Mouse (Mus musculus) neural tube, embryonic 12.5 days (tissue): ENCODE results near the gene R3hcc1l. TPM values are rescaled to one million over a fixed set of nuclear protein-coding genes. Genes with fewer than 3 reads are reported as not detected.

Experiments
- ATAC-seq: fragments of 200-750 bp; cut with Nextera tagmentation; 2 replicates; pipeline ENCODE4 v1.8.0; 2017; ENCODE audit warnings: low read depth, mild to moderate bottlenecking, moderate TSS enrichment, moderate library complexity; ENCODE audit not compliant: low FRiP score
- H3K27ac ChIP-seq: fragments of 300-500 bp; sonication (generic); 2 replicates; pipeline ENCODE4 v1.5.1; 2016
- H3K27me3 ChIP-seq: fragments of 300-500 bp; sonication (generic); replicated peaks from 2 replicates; pipeline ENCODE4 v1.6.1; 2016; ENCODE audit warnings: mild to moderate bottlenecking
- H3K36me3 ChIP-seq: fragments of 300-500 bp; sonication (generic); 2 replicates; pipeline ENCODE4 v1.6.1; 2016; ENCODE audit warnings: mild to moderate bottlenecking
- H3K4me1 ChIP-seq: fragments of 300-500 bp; sonication (generic); 2 replicates; pipeline ENCODE4 v1.6.1; 2016
- H3K4me2 ChIP-seq: fragments of 300-500 bp; sonication (generic); replicated peaks from 2 replicates; pipeline ENCODE4 v1.6.1; 2016; ENCODE audit warnings: mild to moderate bottlenecking
- H3K4me3 ChIP-seq: fragments of 300-500 bp; sonication (generic); 2 replicates; pipeline ENCODE4 v1.5.1; 2016
- H3K9ac ChIP-seq: fragments of 300-500 bp; sonication (generic); 2 replicates; pipeline ENCODE4 v1.6.1; 2016; ENCODE audit warnings: mild to moderate bottlenecking
- H3K9me3 ChIP-seq: fragments of 300-500 bp; sonication (generic); 2 replicates; pipeline ENCODE4 v1.6.1; 2016; ENCODE audit warnings: mild to moderate bottlenecking
- WGBS: fragments of 180-500 bp; shearing (Covaris S2); methylation state at CpG from one replicate; pipeline ENCODE4 v1.1.7; 2016; 5-methylcytosine and 5-hydroxymethylcytosine counted together
- polyA plus RNA-seq: library from polyadenylated mRNA; unstranded; fragments of >200 nt; fragmentation: Nextera tagmentation; extraction: Ambion mirVana; gene quantifications from 2 replicates; pipeline ENCODE4 v1.2.1, GENCODE M21; 2016

Gene R3hcc1l
- polyA plus RNA-seq, 1 experiment from 2014 or later: 19.0 TPM

DNA sequence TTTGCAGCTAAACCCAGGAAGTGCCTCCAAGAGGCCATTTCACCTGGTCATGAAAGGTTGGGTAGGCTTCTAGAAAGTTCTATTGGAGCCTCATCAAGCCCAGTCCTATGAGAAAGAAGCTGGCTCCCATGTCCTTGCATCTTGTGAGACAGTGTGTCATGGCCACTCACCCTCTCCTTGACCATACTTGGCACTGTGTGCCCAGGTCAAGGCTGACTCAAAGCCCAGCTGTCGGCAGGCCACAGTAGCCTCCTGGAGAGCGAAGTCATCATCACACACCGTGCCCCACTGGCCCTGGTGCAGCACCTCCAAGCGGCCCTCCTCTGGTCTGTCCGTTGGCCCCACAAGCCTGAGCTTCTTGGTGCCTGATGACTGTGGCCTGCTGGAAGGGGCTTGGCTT lies 89.5 kb downstream of the R3hcc1l start:
- no peak overlapping the region for H3K4me3 ChIP-seq
- H3K9me3 ChIP-seq: no peaks in the 10 kb centered on the region
- no peak for ATAC-seq
- 92% methylated on average over 5 of the region's 5 CpGs for WGBS
- H3K4me2 ChIP-seq: no peak overlapping the region
- H3K4me1 ChIP-seq: peaks cover 12% of the 10 kb centered on the region
- no peak overlapping the region for H3K27ac ChIP-seq
- H3K27me3 ChIP-seq: peaks cover 21% of the 10 kb centered on the region
- no peaks in the 10 kb centered on the region for H3K36me3 ChIP-seq
- no peak overlapping the region for H3K9ac ChIP-seq

DNA sequence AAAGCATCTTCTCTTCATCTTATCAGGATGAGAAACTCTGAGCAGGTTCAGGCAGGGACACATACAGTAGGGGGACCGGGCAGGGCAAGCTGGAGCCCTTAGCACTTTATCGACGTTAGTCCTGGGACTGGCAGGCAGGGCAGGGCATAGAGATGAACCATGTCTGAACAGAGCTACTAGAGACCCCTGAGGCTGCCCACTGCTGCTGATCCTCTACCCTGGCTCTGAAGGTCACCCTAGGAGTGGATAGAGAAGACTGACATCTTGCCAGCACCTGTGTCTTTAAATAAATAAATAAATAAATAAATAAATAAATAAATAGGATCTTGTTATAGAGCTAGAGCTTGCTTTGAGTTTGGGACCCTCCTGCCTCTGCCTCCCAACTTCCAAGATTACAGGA lies 91.2 kb downstream of the R3hcc1l start:
- Histone ChIP-seq H3K9ac (no peak overlapping the region), H3K36me3 (no peaks in the 10 kb centered on the region)
- 93% methylated on average over 3 of the region's 3 CpGs for WGBS

GRCm38 (mm10) chr19:42611746-42612145 lies 93.2 kb downstream of the R3hcc1l start:
- Histone ChIP-seq H3K4me2 (no peak overlapping the region), H3K9me3 (no peaks in the 10 kb centered on the region), H3K4me1 (peaks cover 11% of the 10 kb centered on the region), H3K36me3 (no peaks in the 10 kb centered on the region), H3K27ac (no peak overlapping the region), H3K9ac (no peak overlapping the region), H3K4me3 (no peak overlapping the region), H3K27me3 (peaks cover 31% of the 10 kb centered on the region)
- ATAC-seq: no peak
- 77% methylated on average over 4 of the region's 4 CpGs for WGBS

More for the DNA sequence above, 91.2 kb downstream of the R3hcc1l start:
- no peak for ATAC-seq
- H3K27me3 ChIP-seq: peaks cover 31% of the 10 kb centered on the region
- H3K4me3 ChIP-seq: no peak overlapping the region
- H3K4me1 ChIP-seq: peaks cover 11% of the 10 kb centered on the region
- no peak overlapping the region for H3K4me2 ChIP-seq
- H3K9me3 ChIP-seq: no peaks in the 10 kb centered on the region
- no peak overlapping the region for H3K27ac ChIP-seq

DNA sequence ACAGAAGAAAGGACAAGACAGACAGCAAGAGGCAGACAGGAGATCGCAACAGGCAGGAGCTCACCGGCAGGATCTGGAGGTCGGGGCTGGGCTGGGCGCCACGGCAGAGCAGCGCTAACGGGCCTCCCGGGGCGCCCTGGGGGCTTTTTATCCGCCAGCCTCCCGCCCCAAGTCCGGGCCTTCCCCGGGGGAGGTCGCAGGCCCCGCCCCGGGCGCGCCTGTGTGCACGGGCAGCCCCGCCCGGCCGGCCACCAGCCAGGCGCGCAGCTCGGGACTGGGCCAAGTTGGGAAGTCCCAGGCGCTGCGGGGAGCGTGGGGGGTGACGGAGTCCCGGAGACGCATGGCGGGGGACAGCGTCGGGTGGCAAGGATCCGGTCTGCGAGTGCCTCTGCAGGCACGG lies 94.1 kb downstream of the R3hcc1l start, which contains the start of gene Loxl4:
Gene Loxl4 (minus strand): TSS at position 160 of the 400 bp plus-strand sequence.
- H3K4me2 ChIP-seq: peak within 1 kb of the TSS; percentile 67
- H3K4me1 ChIP-seq: peaks cover 11% of the 10 kb centered on the region
- H3K9me3 ChIP-seq: no peaks in the 10 kb centered on the region
- H3K36me3 ChIP-seq: no peaks in the 10 kb centered on the region
- H3K9ac ChIP-seq: peak within 1 kb of the TSS; percentile 42
- ATAC-seq: no peak
- peaks cover 31% of the 10 kb centered on the region for H3K27me3 ChIP-seq
- H3K4me3 ChIP-seq: peak within 1 kb of the TSS; percentile 34
- H3K27ac ChIP-seq: no peak within 1 kb of the TSS
- WGBS: under 1% methylated on average over 37 of the region's 37 CpGs

GRCm38 (mm10) chr19:42613116-42613515 lies 94.6 kb downstream of the R3hcc1l start:
- H3K36me3 ChIP-seq: no peaks in the 10 kb centered on the region
- ATAC-seq: no peak
- H3K9me3 ChIP-seq: no peaks in the 10 kb centered on the region
- 22% methylated on average over 7 of the region's 7 CpGs for WGBS
- peaks cover 11% of the 10 kb centered on the region for H3K4me1 ChIP-seq
- peak overlapping the region; percentile 34 for H3K4me3 ChIP-seq
- H3K27me3 ChIP-seq: peaks cover 31% of the 10 kb centered on the region
- peak overlapping the region; percentile 67 for H3K4me2 ChIP-seq
- H3K27ac ChIP-seq: no peak overlapping the region
- no peak overlapping the region for H3K9ac ChIP-seq

GRCm38 (mm10) chr19:42613647-42614225 lies 95.2 kb downstream of the R3hcc1l start:
- H3K36me3 ChIP-seq: no peaks in the 10 kb centered on the region

GRCm38 (mm10) chr19:42628068-42628467 lies 109.5 kb downstream of the R3hcc1l start:
- Histone ChIP-seq H3K4me1 (no peaks in the 10 kb centered on the region), H3K9ac (no peak overlapping the region), H3K9me3 (no peaks in the 10 kb centered on the region), H3K4me3 (no peak overlapping the region), H3K27me3 (0 out of 2 replicates have a peak, but pooled peaks cover 1% of the 10 kb centered on the region), H3K27ac (no peak overlapping the region), H3K4me2 (no peak overlapping the region), H3K36me3 (no peaks in the 10 kb centered on the region)
- WGBS: 86% methylated on average over 6 of the region's 6 CpGs
- ATAC-seq: no peak

More at GRCm38 (mm10) chr19:42613647-42614225, 95.2 kb downstream of the R3hcc1l start:
- no peak for ATAC-seq
- no peak overlapping the region for H3K4me2 ChIP-seq
- no peak overlapping the region for H3K9ac ChIP-seq
- H3K4me3 ChIP-seq: no peak overlapping the region
- H3K9me3 ChIP-seq: no peaks in the 10 kb centered on the region
- WGBS: 79% methylated on average over 7 of the region's 7 CpGs
- no peak overlapping the region for H3K27ac ChIP-seq
- peaks cover 11% of the 10 kb centered on the region for H3K4me1 ChIP-seq
- H3K27me3 ChIP-seq: peaks cover 31% of the 10 kb centered on the region

DNA sequence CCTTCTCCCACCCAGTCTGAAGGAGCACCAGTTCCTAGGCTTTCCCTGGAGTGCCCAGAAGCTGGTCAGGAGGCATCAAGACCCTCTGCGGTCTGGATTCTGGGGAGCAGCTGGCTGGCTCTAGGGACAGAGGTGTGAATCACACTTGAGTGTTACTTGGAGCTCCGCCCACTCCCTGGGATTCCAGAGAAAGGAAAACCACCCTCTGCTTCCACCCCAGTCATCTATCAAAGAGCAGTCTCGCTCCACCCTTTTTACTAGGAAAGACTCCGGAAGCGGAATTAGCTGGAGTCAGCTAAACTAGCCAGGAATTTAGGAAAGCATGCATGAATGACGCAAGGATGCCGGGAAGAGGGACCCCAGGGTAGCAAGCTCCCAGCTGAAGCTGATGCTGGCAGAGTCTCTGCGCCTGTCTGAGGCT lies 113.0 kb downstream of the R3hcc1l start:
- Histone ChIP-seq H3K4me1 (no peaks in the 10 kb centered on the region), H3K4me2 (peak overlapping the region; percentile 42), H3K27ac (no peak overlapping the region), H3K9ac (no peak overlapping the region), H3K9me3 (no peaks in the 10 kb centered on the region), H3K4me3 (no peak overlapping the region), H3K27me3 (0 out of 2 replicates have a peak, but pooled peaks cover 3% of the 10 kb centered on the region), H3K36me3 (no peaks in the 10 kb centered on the region)
- no peak for ATAC-seq
- 14% methylated on average over 8 of the region's 8 CpGs for WGBS

DNA sequence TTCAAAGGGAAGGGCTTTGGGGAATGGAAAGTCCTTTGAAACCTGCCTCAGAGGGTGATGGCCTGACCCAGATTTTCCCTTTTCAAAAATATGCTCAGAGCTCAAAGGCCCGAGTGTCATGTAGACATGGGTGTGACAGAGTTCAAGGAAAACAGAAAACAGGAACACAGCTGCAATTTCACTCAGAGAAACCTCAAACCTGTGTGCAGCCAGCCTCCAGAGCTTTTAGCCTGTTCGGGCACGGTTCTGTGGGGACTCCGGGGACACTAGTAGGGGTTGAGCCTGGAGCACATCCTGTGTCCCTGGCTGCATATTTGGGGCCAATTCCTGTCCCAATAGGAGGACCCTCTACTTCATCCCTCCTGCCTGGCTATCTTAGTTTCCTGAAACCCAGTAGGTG lies 113.7 kb downstream of the R3hcc1l start:
- H3K4me1 ChIP-seq: no peaks in the 10 kb centered on the region
- WGBS: 70% methylated on average over 4 of the region's 4 CpGs
- no peak for ATAC-seq
- no peak overlapping the region for H3K4me3 ChIP-seq
- no peaks in the 10 kb centered on the region for H3K36me3 ChIP-seq
- H3K4me2 ChIP-seq: no peak overlapping the region
- H3K9me3 ChIP-seq: no peaks in the 10 kb centered on the region
- H3K27ac ChIP-seq: no peak overlapping the region
- H3K9ac ChIP-seq: no peak overlapping the region
- H3K27me3 ChIP-seq: 0 out of 2 replicates have a peak, but pooled peaks cover 3% of the 10 kb centered on the region

- H3K9ac ChIP-seq: no peak overlapping the region
- H3K27ac ChIP-seq: no peak overlapping the region
- no peak overlapping the region for H3K4me3 ChIP-seq
- ATAC-seq: no peak
- 75% methylated on average over 2 of the region's 2 CpGs for WGBS
- H3K36me3 ChIP-seq: no peaks in the 10 kb centered on the region
- no peaks in the 10 kb centered on the region for H3K4me1 ChIP-seq
- 0 out of 2 replicates have a peak, but pooled peaks cover 3% of the 10 kb centered on the region for H3K27me3 ChIP-seq
- H3K4me2 ChIP-seq: no peak overlapping the region
- no peaks in the 10 kb centered on the region for H3K9me3 ChIP-seq
Observed at GRCm38 (mm10) chr19:42633650-42634049, 115.1 kb downstream of the R3hcc1l start.

- WGBS: 54% methylated on average over 11 of the region's 11 CpGs
- Histone ChIP-seq H3K9me3 (no peaks in the 10 kb centered on the region), H3K27ac (no peak overlapping the region), H3K4me3 (no peak overlapping the region), H3K9ac (no peak overlapping the region), H3K36me3 (no peaks in the 10 kb centered on the region), H3K4me1 (no peaks in the 10 kb centered on the region), H3K27me3 (0 out of 2 replicates have a peak, but pooled peaks cover 3% of the 10 kb centered on the region), H3K4me2 (no peak overlapping the region)
- no peak for ATAC-seq
Observed at GRCm38 (mm10) chr19:42636631-42637030, 118.1 kb downstream of the R3hcc1l start.

GRCm38 (mm10) chr19:42638604-42639481 lies 120.3 kb downstream of the R3hcc1l start:
- H3K9ac ChIP-seq: no peak overlapping the region
- no peak for ATAC-seq
- no peak overlapping the region for H3K27ac ChIP-seq
- 33% methylated on average over 8 of the region's 8 CpGs for WGBS
- no peaks in the 10 kb centered on the region for H3K4me1 ChIP-seq
- H3K4me3 ChIP-seq: no peak overlapping the region
- H3K36me3 ChIP-seq: no peaks in the 10 kb centered on the region
- no peaks in the 10 kb centered on the region for H3K9me3 ChIP-seq
- H3K27me3 ChIP-seq: no peaks in the 10 kb centered on the region
- no peak overlapping the region for H3K4me2 ChIP-seq
